Comparison of ENCODE assay signal across 9 mouse cellular contexts in genomic region chr1:134829635-134830034, GRCm38 (mm10).
DNase-seq lines count a peak whose midpoint lies in the region; ATAC-seq lines count a peak whose summit lies in the region.
"Had no signal": no experiment of that assay in that cellular context is flagged by ENCODE, and none has a peak within 500 bp of the region (broad histone marks: within the 10 kb centered on the region; RNA-seq: fewer than 3 reads in every experiment).

No protein-coding gene starts in this region.

- ATAC-seq in heart, embryonic 12.5 days (ENCODE audit: insufficient number of reproducible peaks, low FRiP score), result 0 out of 2 replicates have a peak, but pooled peaks have one; percentile 39

- WGBS in heart, embryonic 12.5 days, result 49% methylated on average over 4 of the region's 4 CpGs

- H3K36me3 ChIP-seq in heart, embryonic 12.5 days, result peaks cover 24% of the 10 kb centered on the region

- H3K27me3 ChIP-seq in heart, embryonic 12.5 days (replicated peaks), result no peaks in the 10 kb centered on the region
- H3K27me3 ChIP-seq: embryonic facial prominence, embryonic 13.5 days had no signal

- H3K4me1 ChIP-seq in heart, embryonic 12.5 days (replicated peaks), result peaks cover 12% of the 10 kb centered on the region

- H3K27ac ChIP-seq in heart, embryonic 12.5 days (ENCODE audit: poor library complexity, severe bottlenecking), result peak overlapping the region; percentile 70; the same call in 1 of the 2 replicates
- H3K27ac ChIP-seq: embryonic facial prominence, embryonic 13.5 days had no signal

- H3K9me3 ChIP-seq in heart, embryonic 12.5 days (replicated peaks), result no peaks in the 10 kb centered on the region
- H3K9me3 ChIP-seq: embryonic facial prominence, embryonic 13.5 days had no signal

- DNase-seq in layer of hippocampus, adult 9-10 months (ENCODE audit: low spot score), result peak; percentile 21
- no peak for DNase-seq in layer of hippocampus, adult 9-11 months
- DNase-seq in brain, embryonic 18.5 days (ENCODE audit: low read depth, low spot score), result peak; percentile 40
- peak; percentile 61 for DNase-seq in lung, postnatal 25 days (ENCODE audit: low spot score)
- no peak for DNase-seq in spleen, adult 12 weeks (ENCODE audit: low spot score)
- DNase-seq in thymus, postnatal 36 days, result no peak
- no peak for DNase-seq in thymus, postnatal 10 days (ENCODE audit: low spot score in 2 of 2)

- H3K4me2 ChIP-seq in heart, embryonic 12.5 days, result no peak overlapping the region
- H3K4me2 ChIP-seq: embryonic facial prominence, embryonic 13.5 days had no signal

- no peak overlapping the region for H3K4me3 ChIP-seq in heart, embryonic 12.5 days
- H3K4me3 ChIP-seq: embryonic facial prominence, embryonic 13.5 days had no signal

- no peak overlapping the region for H3K9ac ChIP-seq in heart, embryonic 12.5 days
- H3K9ac ChIP-seq: embryonic facial prominence, embryonic 13.5 days had no signal

Comparison
In these comparisons a context has a peak if more than half of its experiments do, and no peak if none do; other contexts are left out.
1. DNase-seq: peak in layer of hippocampus, adult 9-10 months (single experiment), brain, embryonic 18.5 days (single experiment) and lung, postnatal 25 days (single experiment); none in layer of hippocampus, adult 9-11 months (single experiment), spleen, adult 12 weeks (single experiment), thymus, postnatal 36 days (0 of 2) and thymus, postnatal 10 days (0 of 2).